In genomic region chr15:83241961-83242680, GRCm38 (mm10) we compare ENCODE assay signal across 30 mouse cellular contexts. TPM values are rescaled to one million over a fixed set of nuclear protein-coding genes. Genes with fewer than 3 reads are reported as not detected.
DNase-seq lines count a peak whose midpoint lies in the region; ATAC-seq and TF ChIP-seq lines count a peak whose summit lies in the region.
"Had no signal": no experiment of that assay in that cellular context is flagged by ENCODE, and none has a peak within 500 bp of the region (broad histone marks: within the 10 kb centered on the region; RNA-seq: fewer than 3 reads in every experiment).

No protein-coding gene starts in this region.

- H3K4me1 ChIP-seq in heart, adult 2 months (ENCODE audit: control insufficient read depth, insufficient read depth, low read length) = no peaks in the 10 kb centered on the region
- H3K4me1 ChIP-seq in heart, embryonic 10.5 days = no peaks in the 10 kb centered on the region
- no peaks in the 10 kb centered on the region for H3K4me1 ChIP-seq in liver, embryonic 14.5 days (replicated peaks; ENCODE audit: control insufficient read depth in 2 of 2, insufficient read depth in 2 of 2, low read length in 1 of 2)
- H3K4me1 ChIP-seq in liver, embryonic 11.5 days (replicated peaks; ENCODE audit: control insufficient read depth, insufficient read depth, low read length) = no peaks in the 10 kb centered on the region
- no peaks in the 10 kb centered on the region; the same call in 1 of the 2 replicates for H3K4me1 ChIP-seq in stomach, postnatal 0 days (replicated peaks; ENCODE audit: control insufficient read depth, insufficient read depth)
- no peaks in the 10 kb centered on the region for H3K4me1 ChIP-seq in forebrain, postnatal 0 days (ENCODE audit: insufficient read depth)
- H3K4me1 ChIP-seq: forebrain, embryonic 12.5 days; hindbrain, embryonic 13.5 days; liver, embryonic 13.5 days; lung, embryonic 15.5 days had no signal

- DNase-seq in heart, adult 2 months = no peak
- no peak for DNase-seq in heart, embryonic 10.5 days (ENCODE audit: low spot score)
- no peak for DNase-seq in liver, embryonic 14.5 days (ENCODE audit: low read depth in 3 of 3, low spot score in 3 of 3)
- DNase-seq in liver, embryonic 11.5 days (ENCODE audit: low spot score) = no peak
- DNase-seq in ES-CJ7 (ENCODE audit: low read depth, low spot score) = peak; percentile 66
- DNase-seq in stomach, postnatal 0 days (ENCODE audit: low spot score) = no peak
- DNase-seq in forebrain, postnatal 0 days = no peak
- DNase-seq: adrenal gland, postnatal 36 days; cerebellum, adult 18-20 months; cerebellum, postnatal 10 days; gastrocnemius, postnatal 10 days; heart, postnatal 4 days; liver, embryonic 13.5 days; lung, postnatal 36 days; right cerebral cortex, postnatal 25 days; thymus, adult 2 months; thymus, postnatal 36 days had no signal

- intact Hi-C loops in heart, adult 2 months (cut with DNase I) = no loop called here

- H3K4me3 ChIP-seq in heart, adult 2 months = no peak overlapping the region
- H3K4me3 ChIP-seq in heart, embryonic 10.5 days = no peak overlapping the region
- no peak overlapping the region for H3K4me3 ChIP-seq in liver, embryonic 14.5 days (ENCODE audit: insufficient read depth in 1 of 2, low read depth in 2 of 2, low read length in 2 of 2)
- H3K4me3 ChIP-seq in liver, embryonic 11.5 days (ENCODE audit: low read depth, low read length) = no peak overlapping the region
- no peak overlapping the region for H3K4me3 ChIP-seq in stomach, postnatal 0 days (ENCODE audit: low read depth, low read length)
- H3K4me3 ChIP-seq in forebrain, postnatal 0 days (ENCODE audit: low read depth, low read length) = no peak overlapping the region
- H3K4me3 ChIP-seq: erythroblast, embryonic 14.5 days; forebrain, embryonic 12.5 days; hindbrain, embryonic 13.5 days; limb, embryonic 13.5 days; liver, embryonic 13.5 days; lung, embryonic 15.5 days had no signal

- no peaks in the 10 kb centered on the region for H3K79me2 ChIP-seq in heart, adult 2 months (replicated peaks; ENCODE audit: control insufficient read depth, insufficient read depth, low read length)

- TF ChIP-seq POLR2A in heart, adult 2 months (IDR thresholded peaks at IDR 0.05; ENCODE audit: insufficient read depth, low read depth, low read length) = no peak

- no peaks in the 10 kb centered on the region for H3K27me3 ChIP-seq in heart, adult 2 months (ENCODE audit: control insufficient read depth, insufficient read depth, low read length)
- H3K27me3 ChIP-seq in heart, embryonic 10.5 days (ENCODE audit: insufficient read depth, poor library complexity, severe bottlenecking) = peaks cover 3% of the 10 kb centered on the region; the same call in 1 of the 2 replicates
- H3K27me3 ChIP-seq in liver, embryonic 14.5 days (ENCODE audit: control insufficient read depth, insufficient read depth, low read length) = no peaks in the 10 kb centered on the region
- H3K27me3 ChIP-seq in liver, embryonic 11.5 days (replicated peaks; ENCODE audit: control insufficient read depth, insufficient read depth, low read length) = no peaks in the 10 kb centered on the region
- no peaks in the 10 kb centered on the region for H3K27me3 ChIP-seq in stomach, postnatal 0 days (ENCODE audit: control insufficient read depth, insufficient read depth, low read length)
- H3K27me3 ChIP-seq in forebrain, postnatal 0 days (ENCODE audit: insufficient read depth, low read length) = no peaks in the 10 kb centered on the region
- H3K27me3 ChIP-seq: forebrain, embryonic 12.5 days; hindbrain, embryonic 13.5 days; limb, embryonic 13.5 days; lung, embryonic 15.5 days; Patski had no signal

- 72% methylated on average over 4 of the region's 4 CpGs for WGBS in heart, adult 2 months
- WGBS in heart, embryonic 10.5 days = 78% methylated on average over 4 of the region's 4 CpGs
- WGBS in liver, embryonic 14.5 days (ENCODE audit: insufficient replicate concordance) = 55% methylated on average over 4 of the region's 4 CpGs
- WGBS in liver, embryonic 11.5 days = 71% methylated on average over 4 of the region's 4 CpGs
- WGBS in stomach, postnatal 0 days = 85% methylated on average over 4 of the region's 4 CpGs
- WGBS in forebrain, postnatal 0 days = 90% methylated on average over 4 of the region's 4 CpGs

- no peak for TF ChIP-seq EP300 in heart, adult 2 months (IDR thresholded peaks at IDR 0.05; ENCODE audit: insufficient read depth, low read depth, low read length)
- no peak for TF ChIP-seq EP300 in liver, embryonic 14.5 days (IDR thresholded peaks at IDR 0.05; ENCODE audit: low read depth)
- no peak for TF ChIP-seq EP300 in stomach, postnatal 0 days (optimal IDR thresholded peaks at IDR 0.05)

- H3K9ac ChIP-seq in heart, adult 2 months (ENCODE audit: low read depth, low read length) = no peak overlapping the region
- no peak overlapping the region for H3K9ac ChIP-seq in liver, embryonic 14.5 days (replicated peaks)
- H3K9ac ChIP-seq in liver, embryonic 11.5 days (ENCODE audit: low read depth, low read length) = no peak overlapping the region
- no peak overlapping the region for H3K9ac ChIP-seq in stomach, postnatal 0 days (ENCODE audit: low read length)
- H3K9ac ChIP-seq in forebrain, postnatal 0 days = no peak overlapping the region
- H3K9ac ChIP-seq: forebrain, embryonic 12.5 days; hindbrain, embryonic 13.5 days; limb, embryonic 13.5 days; liver, embryonic 13.5 days; lung, embryonic 15.5 days had no signal

- TF ChIP-seq CTCF in heart, adult 2 months (IDR thresholded peaks at IDR 0.05) = peak; percentile 21; the same call in 1 of the 2 replicates
- TF ChIP-seq CTCF in liver, embryonic 14.5 days (IDR thresholded peaks at IDR 0.05; ENCODE audit: low read depth) = peak; percentile 14; the same call in 1 of the 2 replicates
- TF ChIP-seq CTCF in stomach, postnatal 0 days (IDR thresholded peaks at IDR 0.05; ENCODE audit: low read depth) = peak; percentile 28; the same call in 1 of the 2 replicates
- TF ChIP-seq CTCF in forebrain, postnatal 0 days (IDR thresholded peaks at IDR 0.05; ENCODE audit: low read depth) = no peak

- H3K4me2 ChIP-seq in liver, embryonic 14.5 days (ENCODE audit: low read depth) = no peak overlapping the region
- H3K4me2 ChIP-seq in liver, embryonic 11.5 days = no peak overlapping the region
- no peak overlapping the region for H3K4me2 ChIP-seq in stomach, postnatal 0 days (replicated peaks; ENCODE audit: low read depth)
- no peak overlapping the region for H3K4me2 ChIP-seq in forebrain, postnatal 0 days (ENCODE audit: low read depth)
- H3K4me2 ChIP-seq: forebrain, embryonic 12.5 days; heart, embryonic 11.5 days; hindbrain, embryonic 13.5 days; limb, embryonic 13.5 days; liver, embryonic 13.5 days; lung, embryonic 15.5 days; midbrain, embryonic 11.5 days had no signal

- H3K27ac ChIP-seq in heart, adult 2 months = no peak overlapping the region
- H3K27ac ChIP-seq in heart, embryonic 10.5 days = no peak overlapping the region
- no peak overlapping the region for H3K27ac ChIP-seq in liver, embryonic 14.5 days
- no peak overlapping the region for H3K27ac ChIP-seq in liver, embryonic 11.5 days (ENCODE audit: low read depth, low read length)
- H3K27ac ChIP-seq in stomach, postnatal 0 days (replicated peaks) = no peak overlapping the region
- H3K27ac ChIP-seq in forebrain, postnatal 0 days (ENCODE audit: low read depth, low read length) = no peak overlapping the region
- H3K27ac ChIP-seq: forebrain, embryonic 12.5 days; hindbrain, embryonic 13.5 days; limb, embryonic 13.5 days; liver, embryonic 13.5 days; lung, embryonic 15.5 days had no signal

- no peaks in the 10 kb centered on the region for H3K36me3 ChIP-seq in heart, adult 2 months (ENCODE audit: control insufficient read depth, insufficient read depth, low read length)
- H3K36me3 ChIP-seq in heart, embryonic 10.5 days = no peaks in the 10 kb centered on the region
- H3K36me3 ChIP-seq in liver, embryonic 14.5 days (replicated peaks; ENCODE audit: control insufficient read depth, insufficient read depth, low read depth) = no peaks in the 10 kb centered on the region
- no peaks in the 10 kb centered on the region for H3K36me3 ChIP-seq in liver, embryonic 11.5 days (ENCODE audit: control insufficient read depth, insufficient read depth, low read length)
- H3K36me3 ChIP-seq in stomach, postnatal 0 days (ENCODE audit: control insufficient read depth, insufficient read depth, low read length) = no peaks in the 10 kb centered on the region
- H3K36me3 ChIP-seq in forebrain, postnatal 0 days (ENCODE audit: insufficient read depth) = no peaks in the 10 kb centered on the region
- H3K36me3 ChIP-seq: forebrain, embryonic 12.5 days; G1E; hindbrain, embryonic 13.5 days; limb, embryonic 13.5 days; liver, embryonic 13.5 days; lung, embryonic 15.5 days had no signal

- no peak for ATAC-seq in liver, embryonic 14.5 days (ENCODE audit: insufficient read depth)
- ATAC-seq in liver, embryonic 11.5 days (replicated peaks; ENCODE audit: low FRiP score) = no peak
- ATAC-seq in stomach, postnatal 0 days (ENCODE audit: low FRiP score, low TSS enrichment) = 0 out of 2 replicates have a peak, but pooled peaks have one; percentile 24
- no peak for ATAC-seq in forebrain, postnatal 0 days
- ATAC-seq: midbrain, embryonic 16.5 days; Patski had no signal

- no peaks in the 10 kb centered on the region for H3K9me3 ChIP-seq in heart, embryonic 10.5 days
- H3K9me3 ChIP-seq in liver, embryonic 14.5 days (ENCODE audit: control insufficient read depth, low read length) = no peaks in the 10 kb centered on the region
- no peaks in the 10 kb centered on the region for H3K9me3 ChIP-seq in liver, embryonic 11.5 days (ENCODE audit: control insufficient read depth, low read length)
- no peaks in the 10 kb centered on the region for H3K9me3 ChIP-seq in stomach, postnatal 0 days (ENCODE audit: control insufficient read depth, low read length)
- H3K9me3 ChIP-seq in forebrain, postnatal 0 days (ENCODE audit: low read length) = no peaks in the 10 kb centered on the region
- H3K9me3 ChIP-seq: forebrain, embryonic 12.5 days; G1E; hindbrain, embryonic 13.5 days; limb, embryonic 13.5 days; liver, embryonic 13.5 days; lung, embryonic 15.5 days had no signal

RNA-seq across cellular contexts. Expression of gene A4galt, which starts 9.5 kb away (rescaled TPM):
- total RNA-seq in heart, adult 2 months (2021) = 1 to 10 TPM; 5.2 to 6.3 TPM
- polyA plus RNA-seq in heart, adult 2 months (2012; rRNA removed) = 9.7 and 14.9 TPM in 2 replicates
- polyA plus RNA-seq in heart, embryonic 10.5 days (2016; fragmentation: Nextera tagmentation; extraction: Ambion mirVana) = not detected in 2 replicates
- polyA plus RNA-seq in liver, embryonic 14.5 days (2012; rRNA removed) = 0.05 and 0.07 TPM in 2 replicates
- polyA plus RNA-seq in liver, embryonic 14.5 days (2014; fragmentation: Nextera tagmentation; extraction: Ambion mirVana) = 0.08 TPM in 1 of 2 replicates, not detected in the other
- polyA plus RNA-seq in liver, embryonic 11.5 days (2014; fragmentation: Nextera tagmentation; extraction: Ambion mirVana) = 0.12 TPM in 1 of 2 replicates, not detected in the other
- 23.0 and 24.4 TPM in 2 replicates for polyA plus RNA-seq in stomach, postnatal 0 days (2015; fragmentation: Nextera tagmentation; extraction: Ambion mirVana)
- total RNA-seq in forebrain, postnatal 0 days (2014; rRNA removed) = 3.3 and 11.6 TPM in 2 replicates
- 3.7 and 4.9 TPM in 2 replicates for polyA plus RNA-seq in forebrain, postnatal 0 days (2015; fragmentation: Nextera tagmentation; extraction: Ambion mirVana)
- total RNA-seq: common myeloid progenitor, adult 5-6 weeks; megakaryocyte, adult 5-6 weeks; neutrophil, adult 5-6 weeks had no signal
- polyA plus RNA-seq: erythroblast, embryonic 14.5 days; G1E had no signal
